Mouse (Mus musculus) frontal cortex, postnatal 14 days (tissue): ENCODE measurements around the gene Agap2.

ENCODE experiments used
- DNase-seq, 2 experiments: peaks; one replicate each; pipeline ENCODE4 v3.0.0; 2022; ENCODE audit warnings: low spot score in 2 of 2

Gene Agap2

DNA sequence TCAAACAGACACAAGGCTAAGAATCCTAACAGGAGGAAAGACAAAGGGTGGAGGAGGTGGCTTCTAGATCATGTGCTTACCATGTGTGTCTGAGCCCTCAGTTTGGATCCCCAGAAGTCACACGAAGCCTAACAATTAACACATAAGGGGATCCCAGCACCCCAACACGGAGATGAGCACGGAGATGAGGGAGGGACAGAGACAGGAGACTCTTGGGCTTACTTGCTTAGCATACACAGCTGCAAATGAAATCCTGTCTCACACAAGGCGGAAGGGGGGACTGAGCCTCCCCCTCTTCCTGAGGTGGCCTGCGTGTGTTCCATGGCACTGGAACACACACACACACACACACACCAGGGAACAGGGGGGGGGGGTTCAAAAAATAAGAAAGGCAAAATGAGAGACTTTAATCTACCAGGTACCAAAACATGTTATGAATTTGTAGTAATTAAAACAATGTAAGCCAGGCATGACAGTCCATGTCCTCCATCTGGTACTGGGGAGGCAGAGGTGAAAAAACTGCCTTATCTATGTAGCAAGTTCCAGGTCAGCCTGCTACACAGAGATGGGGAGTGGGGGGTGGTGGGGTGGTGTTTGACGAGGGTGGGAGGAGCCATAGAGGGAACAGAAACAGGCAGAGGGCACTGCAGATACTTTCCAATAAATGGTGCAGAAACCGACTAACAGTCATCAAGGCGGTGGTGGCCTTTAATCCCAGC is 60.2 kb downstream of the Agap2 start:
- no peak for DNase-seq

DNA sequence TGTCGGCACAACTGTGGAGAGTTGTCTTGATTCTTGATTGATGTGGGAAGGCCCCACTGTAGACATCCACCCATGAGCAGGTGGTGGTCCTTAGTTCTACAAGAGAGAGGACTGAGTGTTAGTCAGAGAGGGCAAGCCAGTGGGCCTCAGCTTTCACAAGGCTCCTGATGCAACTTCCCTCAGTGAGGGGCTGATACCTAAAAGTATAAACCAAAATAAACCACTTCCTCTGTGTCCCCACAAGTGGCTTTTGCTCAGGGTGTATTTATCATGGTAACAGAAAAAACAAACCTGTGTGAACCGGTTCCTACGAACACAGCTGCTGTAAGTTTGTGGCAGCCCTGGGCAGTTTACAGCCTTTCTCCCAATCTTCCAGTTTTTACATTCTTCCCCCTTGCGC is 61.4 kb downstream of the Agap2 start:
- DNase-seq, result no peak

- DNase-seq, result no peak
Measured at GRCm38 (mm10) chr10:127137896-127138295, 62.8 kb downstream of the Agap2 start.

DNA sequence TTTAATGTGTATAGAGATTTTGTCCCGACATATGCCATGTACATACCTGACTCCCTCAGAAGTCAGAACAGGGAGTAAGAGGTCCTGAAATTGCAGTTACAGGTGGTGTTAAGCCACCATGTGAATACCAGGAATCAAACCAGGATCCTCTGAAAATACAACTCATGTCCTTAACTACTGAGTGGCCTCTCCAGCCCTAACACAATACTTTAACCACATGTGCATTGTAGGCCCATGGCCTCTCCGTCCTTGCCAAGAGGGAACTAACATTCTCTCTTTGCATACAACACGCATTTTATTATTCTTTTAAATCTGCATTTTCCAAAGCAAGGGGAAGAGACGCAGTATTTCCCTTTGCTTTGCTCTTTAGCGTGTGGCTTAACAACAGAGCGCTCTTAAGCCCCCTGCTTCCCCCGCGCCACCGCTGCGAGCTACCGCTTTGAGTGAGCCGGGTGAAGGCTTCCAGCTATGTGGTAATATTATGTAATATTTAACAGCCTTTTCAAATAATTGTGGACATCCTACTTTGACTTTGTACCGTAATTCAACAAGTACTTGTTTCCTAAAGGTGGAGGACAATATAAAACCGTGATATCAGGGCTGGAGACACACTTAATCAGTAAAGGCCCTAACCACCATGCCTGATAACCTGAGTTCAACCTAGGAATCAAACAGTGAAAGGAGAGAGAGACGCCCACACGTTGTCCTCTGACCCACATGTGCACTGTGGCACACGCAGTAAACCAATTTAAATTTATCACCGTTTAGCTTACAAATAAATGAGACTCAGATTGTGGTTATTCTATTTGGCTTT is 63.5 kb downstream of the Agap2 start:
- no peak for DNase-seq

- DNase-seq, result no peak
Measured at GRCm38 (mm10) chr10:127140971-127141370, 65.9 kb downstream of the Agap2 start.

DNA sequence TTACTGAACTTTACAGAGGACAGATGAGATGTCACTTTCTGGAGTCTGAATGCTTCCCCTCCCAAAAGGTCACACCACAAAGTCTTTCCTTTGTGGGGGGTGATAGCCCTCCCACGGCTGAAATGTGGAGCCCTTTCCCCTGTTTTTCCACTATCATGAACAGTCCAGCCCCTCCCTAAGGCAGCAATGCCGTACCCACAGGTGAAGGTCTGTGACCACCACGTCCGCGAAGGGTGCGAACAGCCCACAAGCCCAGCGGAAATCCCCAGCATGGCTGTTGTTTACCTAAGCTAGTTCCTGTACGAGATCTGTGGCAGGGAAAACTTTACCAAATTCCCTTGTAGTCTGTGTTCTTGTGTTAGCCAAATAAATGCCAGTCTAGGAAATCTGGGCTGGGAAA is 66.4 kb downstream of the Agap2 start:
- DNase-seq, result no peak
